Mouse (Mus musculus) embryonic fibroblast, embryonic 13.5 days (primary cell): Measurements from ENCODE around the gene Nhsl1. TPM values are rescaled to one million over a fixed set of nuclear protein-coding genes. Genes with fewer than 3 reads are reported as not detected.

ENCODE experiments used
- H3K27ac ChIP-seq: 2 replicates; pipeline ENCODE4 v1.5.1; 2012; ENCODE audit warnings: low read length, control low read depth, inconsistent platforms; ENCODE audit not compliant: insufficient read depth
- H3K4me1 ChIP-seq: 2 replicates; pipeline ENCODE4 v1.6.1; 2011; ENCODE audit warnings: low read length; ENCODE audit not compliant: control insufficient read depth, insufficient read depth
- H3K4me3 ChIP-seq: 2 replicates; pipeline ENCODE4 v1.5.1; 2011; ENCODE audit warnings: mild to moderate bottlenecking, control low read depth, low read length; ENCODE audit not compliant: insufficient read depth
- CTCF ChIP-seq: IDR thresholded peaks from 2 replicates; pipeline ENCODE4 v1.5.1; 2011; ENCODE audit warnings: mild to moderate bottlenecking, control low read depth, low read length, moderate library complexity, borderline replicate concordance; ENCODE audit not compliant: insufficient read depth
- POLR2A ChIP-seq: IDR thresholded peaks from 2 replicates; pipeline ENCODE4 v1.6.1; 2011; ENCODE audit warnings: low read depth, mild to moderate bottlenecking, control low read depth, low read length, moderate library complexity
- polyA plus RNA-seq: library from polyadenylated mRNA; stranded (reverse); fragments of >200 nt; gene quantifications from 2 replicates; pipeline ENCODE4 v1.2.4, GENCODE M21; 2011; ENCODE audit warnings: low read depth; ENCODE audit not compliant: missing spikeins, insufficient read length

Gene Nhsl1
- 10.3 and 13.7 TPM in 2 replicates for polyA plus RNA-seq

- TF ChIP-seq POLR2A (peak; percentile 42; the same call in 1 of the 2 replicates), CTCF (0 out of 2 replicates have a peak, but pooled peaks have one; percentile 31)
- Histone ChIP-seq H3K4me1 (peaks cover 13% of the 10 kb centered on the region; the same call in 1 of the 2 replicates), H3K4me3 (peak within 1 kb of the TSS; percentile 71), H3K27ac (no peak within 1 kb of the TSS)
Measured at GRCm38 (mm10) chr10:18318916-18319481, at the start of gene Nhsl1. Gene Nhsl1 (plus strand): TSS chr10:18318985.

GRCm38 (mm10) chr10:18276090-18276734 is 42.6 kb upstream of the Nhsl1 start:
- TF ChIP-seq CTCF (no peak), POLR2A (no peak)
- Histone ChIP-seq H3K4me1 (no peaks in the 10 kb centered on the region), H3K27ac (no peak overlapping the region)

GRCm38 (mm10) chr10:18283991-18284390 is 34.8 kb upstream of the Nhsl1 start:
- no peak overlapping the region for H3K27ac ChIP-seq
- H3K4me1 ChIP-seq: no peaks in the 10 kb centered on the region
- TF ChIP-seq POLR2A (no peak), CTCF (no peak)
- H3K4me3 ChIP-seq: no peak overlapping the region

More at GRCm38 (mm10) chr10:18276090-18276734, 42.6 kb upstream of the Nhsl1 start:
- no peak overlapping the region for H3K4me3 ChIP-seq

DNA sequence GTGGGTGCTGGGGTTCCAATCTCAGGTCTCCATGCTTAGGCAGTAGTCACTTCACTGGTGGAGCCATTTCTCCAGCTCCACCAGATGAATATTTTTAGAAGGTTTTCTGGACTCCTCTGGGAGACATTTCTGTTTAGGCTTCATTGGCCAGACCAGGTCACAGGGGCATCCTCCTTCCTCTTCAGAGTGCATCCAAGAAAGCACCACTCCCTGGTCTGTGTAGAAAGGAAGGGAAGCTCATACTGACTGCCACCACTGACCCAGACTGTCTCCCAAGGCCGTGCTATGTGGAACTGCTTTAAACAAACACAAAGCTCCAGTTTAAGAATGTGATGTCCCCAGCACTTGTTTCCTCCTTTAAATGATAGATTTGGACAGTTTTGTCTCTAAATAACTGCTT is 29.3 kb upstream of the Nhsl1 start:
- Histone ChIP-seq H3K4me1 (no peaks in the 10 kb centered on the region), H3K27ac (no peak overlapping the region), H3K4me3 (no peak overlapping the region)
- TF ChIP-seq CTCF (no peak), POLR2A (no peak)

DNA sequence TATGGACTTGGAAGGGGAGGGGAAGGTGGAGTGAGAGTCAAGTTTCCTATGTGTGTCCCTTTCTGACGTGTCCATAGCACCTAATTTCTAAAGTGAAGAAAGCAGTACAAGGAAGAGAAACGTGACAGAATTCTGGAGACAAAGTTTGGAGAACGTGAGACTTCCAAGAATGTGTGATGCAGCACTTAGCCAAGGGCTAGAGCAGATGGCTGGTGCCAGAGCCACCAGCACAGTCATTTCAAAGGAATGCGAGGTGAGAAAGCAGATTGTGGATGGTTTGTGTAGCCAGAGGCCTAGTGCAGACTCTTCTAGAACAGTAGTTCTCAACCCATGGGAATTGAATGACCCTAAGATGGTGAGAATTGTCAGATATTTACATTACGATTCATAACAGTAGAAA is 13.7 kb upstream of the Nhsl1 start:
- Histone ChIP-seq H3K27ac (no peak overlapping the region), H3K4me3 (no peak overlapping the region), H3K4me1 (no peaks in the 10 kb centered on the region; the same call in 1 of the 2 replicates)
- no peak for TF ChIP-seq CTCF
- TF ChIP-seq POLR2A: no peak

GRCm38 (mm10) chr10:18315071-18315470 is 3.7 kb upstream of the Nhsl1 start:
- TF ChIP-seq CTCF (no peak), POLR2A (no peak)
- Histone ChIP-seq H3K4me1 (0 out of 2 replicates have a peak, but pooled peaks cover 7% of the 10 kb centered on the region), H3K4me3 (no peak overlapping the region)

GRCm38 (mm10) chr10:18317521-18317920 is 1.3 kb upstream of the Nhsl1 start:
- Histone ChIP-seq H3K27ac (no peak overlapping the region), H3K4me3 (no peak overlapping the region), H3K4me1 (0 out of 2 replicates have a peak, but pooled peaks cover 10% of the 10 kb centered on the region)
- TF ChIP-seq CTCF (no peak), POLR2A (no peak)

More at GRCm38 (mm10) chr10:18315071-18315470, 3.7 kb upstream of the Nhsl1 start:
- H3K27ac ChIP-seq: no peak overlapping the region

GRCm38 (mm10) chr10:18317961-18318915 is 547 bp upstream of the Nhsl1 start:
- Histone ChIP-seq H3K4me1 (peaks cover 12% of the 10 kb centered on the region; the same call in 1 of the 2 replicates), H3K27ac (no peak overlapping the region), H3K4me3 (peak overlapping the region; percentile 71)
- peak; percentile 24; the same call in 1 of the 2 replicates for TF ChIP-seq POLR2A
- no peak for TF ChIP-seq CTCF

DNA sequence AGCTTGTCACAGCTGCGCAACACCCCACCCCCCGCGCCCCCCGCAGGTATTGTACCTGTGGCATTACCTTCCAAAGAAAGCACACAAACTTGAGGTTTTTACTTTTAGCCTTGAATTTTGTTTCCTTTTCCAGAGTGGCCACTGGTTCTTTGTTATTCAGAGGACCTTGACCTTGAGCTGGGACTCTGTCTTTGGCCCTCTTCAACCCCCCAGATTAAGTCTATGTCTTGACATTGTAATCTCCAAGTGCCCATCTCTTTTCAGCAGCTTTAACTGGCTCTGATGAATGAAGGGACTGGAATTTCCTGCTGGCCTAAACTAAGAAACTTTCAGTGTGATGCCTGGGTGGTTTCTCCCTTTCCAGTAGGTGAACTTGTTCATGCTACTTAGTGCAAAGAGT is 906 bp downstream of the Nhsl1 start:
- peaks cover 16% of the 10 kb centered on the region; the same call in 1 of the 2 replicates for H3K4me1 ChIP-seq
- no peak for TF ChIP-seq POLR2A
- TF ChIP-seq CTCF: no peak
- H3K4me3 ChIP-seq: peak overlapping the region; percentile 71
- no peak overlapping the region for H3K27ac ChIP-seq
